Mouse (Mus musculus) frontal cortex, postnatal 25 days (tissue): ENCODE data around the gene Elmod3.

Source experiments
- DNase-seq, 2 experiments: peaks; one replicate each; pipeline ENCODE4 v3.0.0; 2022; ENCODE audit warnings: low spot score in 2 of 2

Elmod3 gene

DNA sequence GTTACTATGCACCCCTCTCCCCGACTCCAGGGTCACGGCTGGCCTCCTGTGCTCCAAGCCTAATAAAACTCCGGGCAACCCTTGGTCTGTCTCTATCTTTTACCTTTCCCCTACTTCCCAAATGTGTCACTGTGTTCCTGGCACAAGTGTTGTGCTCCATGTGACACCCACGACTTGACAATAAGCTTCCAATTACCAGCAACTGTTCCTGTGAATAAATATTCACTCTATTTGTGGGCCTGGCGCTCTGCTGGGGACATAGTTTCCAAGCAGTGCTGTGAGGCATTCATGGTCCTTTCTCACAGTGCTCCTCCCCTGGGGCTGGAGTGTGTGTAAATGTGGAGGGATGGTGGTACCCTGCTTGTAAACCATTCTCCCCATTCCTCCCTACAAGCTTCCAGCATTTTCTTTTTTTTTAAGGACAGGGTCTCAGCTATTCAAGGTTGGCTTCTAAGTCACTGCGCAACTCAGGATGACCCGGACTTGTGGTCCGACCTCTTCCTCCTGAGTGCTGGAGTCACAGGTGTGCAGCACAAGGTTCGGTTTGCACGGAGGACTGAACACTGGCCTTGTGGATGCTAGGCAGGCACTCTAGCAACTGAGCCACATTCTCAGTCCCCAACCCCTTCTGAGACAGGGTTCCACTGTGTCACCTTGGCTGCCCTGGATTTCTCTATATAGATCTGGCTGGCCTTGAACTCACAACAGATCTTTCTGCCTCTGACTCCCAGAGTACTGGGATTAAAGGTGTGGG is 27.4 kb downstream of the Elmod3 start:
- no peak for DNase-seq

DNA sequence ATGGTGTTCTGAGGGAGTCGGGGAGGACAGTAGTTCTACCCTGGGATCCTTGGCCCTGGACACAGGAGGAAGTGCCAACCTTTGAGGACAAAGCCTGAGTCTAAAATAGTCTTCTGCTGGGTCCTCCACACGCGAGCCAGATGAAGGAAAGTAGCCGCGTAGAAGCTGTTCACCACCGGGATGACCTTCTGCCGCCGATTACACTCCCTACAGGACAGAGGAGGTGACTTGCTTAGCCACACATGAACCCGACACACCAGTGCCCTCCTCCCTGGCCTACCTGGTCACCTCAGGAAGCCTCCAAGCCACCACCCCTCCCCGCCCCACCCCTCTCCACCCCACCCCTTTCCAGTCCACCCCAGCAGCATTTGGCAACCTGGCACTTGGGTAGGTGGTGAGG is 29.5 kb downstream of the Elmod3 start:
- DNase-seq: no peak

DNA sequence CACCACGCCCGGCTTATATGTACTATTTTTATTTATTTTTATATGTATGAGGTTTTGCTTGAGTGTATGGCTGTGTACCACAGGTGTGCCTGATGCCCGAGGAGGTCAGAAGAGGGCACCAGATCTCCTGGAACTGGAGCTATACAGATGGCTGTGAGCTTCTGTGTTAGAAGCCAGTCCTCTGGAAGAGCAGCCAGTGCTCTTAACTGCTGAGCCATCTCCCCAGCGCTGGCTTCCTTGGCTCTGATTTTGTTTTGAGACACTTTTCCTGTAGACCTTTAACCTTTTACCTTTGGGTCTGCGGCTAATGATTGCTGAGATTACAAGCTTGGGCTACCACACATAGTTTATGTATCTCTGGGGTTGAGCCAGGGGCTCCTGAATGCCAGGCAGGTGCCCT is 30.7 kb downstream of the Elmod3 start:
- no peak for DNase-seq

DNA sequence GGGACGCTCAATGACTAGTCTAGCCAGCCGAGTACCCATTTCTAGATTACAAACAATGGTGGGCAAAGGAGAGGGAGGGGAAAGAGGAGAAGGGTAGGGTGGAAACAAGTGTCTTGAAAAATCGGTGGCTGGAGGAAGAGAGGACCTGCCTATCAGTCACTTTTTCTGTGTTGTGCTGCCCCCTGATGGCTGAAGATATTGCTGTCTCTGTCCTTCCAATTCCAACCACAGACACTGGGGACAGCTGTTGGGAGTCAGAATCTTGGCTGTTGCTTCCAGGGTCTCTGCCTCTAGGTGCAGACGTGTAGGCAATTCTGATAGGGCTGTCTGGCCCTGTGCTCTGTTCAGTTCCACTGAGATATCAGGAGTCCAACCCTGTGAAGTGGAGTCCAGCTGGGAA is 32.2 kb downstream of the Elmod3 start:
- DNase-seq: peak; percentile 89 to 90

DNA sequence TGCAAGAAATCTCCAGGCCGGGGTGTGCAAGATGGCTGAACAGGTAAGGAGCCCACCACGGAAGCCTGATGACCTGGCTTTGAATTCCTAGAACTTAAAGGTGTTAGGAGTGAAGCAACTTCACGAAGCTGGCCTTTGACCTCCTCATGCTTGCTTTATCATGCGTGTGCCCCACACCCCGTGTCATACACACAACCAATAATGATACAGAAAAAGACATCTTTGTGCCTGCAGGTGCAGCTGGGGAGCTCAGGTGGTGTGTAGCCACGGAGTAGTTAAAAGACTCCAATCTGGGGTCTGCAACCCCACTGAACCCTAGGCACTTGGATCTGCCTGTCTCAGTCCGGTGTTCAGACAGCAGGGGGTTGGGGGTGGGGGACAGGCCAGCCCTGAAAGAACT is 32.7 kb downstream of the Elmod3 start:
- no peak for DNase-seq

DNA sequence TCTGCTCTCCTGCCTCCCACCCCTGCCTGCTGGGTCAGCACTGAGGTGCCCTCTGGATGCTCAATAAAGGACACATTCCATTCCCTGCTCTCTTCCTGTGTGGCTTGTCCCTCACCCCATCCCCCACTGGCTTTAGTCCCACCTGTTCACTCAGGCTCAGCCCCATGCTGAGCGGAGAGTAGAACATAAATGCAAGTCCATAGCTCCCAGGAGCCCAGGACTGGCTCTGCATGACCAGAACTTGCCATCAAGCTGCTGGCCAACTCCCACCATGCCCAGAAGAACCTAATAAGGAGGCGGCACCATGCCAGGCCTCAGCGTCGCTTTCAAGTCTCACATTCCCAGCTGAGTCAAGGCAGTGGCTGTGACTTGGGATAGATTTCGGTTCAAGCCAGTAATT is 35.3 kb downstream of the Elmod3 start:
- no peak for DNase-seq

DNA sequence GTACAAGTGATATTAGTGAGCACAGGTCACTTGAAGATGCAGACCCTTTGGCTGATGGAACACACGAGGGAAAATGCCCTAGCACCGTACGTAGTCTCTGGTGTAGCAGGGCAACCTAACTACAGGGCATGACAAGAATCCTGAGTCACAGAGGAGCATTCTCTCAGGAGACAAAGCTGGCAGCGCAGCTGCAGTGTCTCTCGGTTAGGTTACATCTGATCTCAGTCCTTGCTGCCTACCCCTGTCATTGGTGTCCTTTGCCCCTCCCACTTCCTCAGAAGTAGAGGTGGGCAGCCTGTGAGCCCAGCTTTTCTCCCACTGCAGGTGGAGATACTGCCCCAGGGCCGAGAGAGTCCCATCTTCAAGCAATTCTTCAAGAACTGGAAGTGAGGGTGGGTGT is 35.7 kb downstream of the Elmod3 start:
- DNase-seq: no peak

DNA sequence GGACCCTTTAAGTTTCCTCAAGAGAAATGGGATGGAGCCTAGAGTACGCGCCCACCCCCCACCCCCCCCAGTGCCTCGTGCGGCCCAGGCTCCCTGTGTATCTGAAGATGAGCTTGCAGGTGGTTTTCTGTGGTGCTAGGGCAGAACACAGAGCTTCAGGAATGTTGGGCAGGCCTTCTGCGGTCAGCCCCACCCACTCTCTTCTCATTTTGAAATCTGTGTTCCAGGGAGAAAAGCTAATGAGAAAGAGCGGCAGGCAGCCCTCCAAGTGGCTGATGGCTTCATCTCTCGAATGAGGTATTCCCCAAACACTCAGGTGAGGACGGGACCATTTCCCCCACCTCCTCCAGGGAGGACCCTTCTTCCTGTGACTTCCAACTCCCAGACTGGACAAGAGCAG is 37.4 kb downstream of the Elmod3 start:
- DNase-seq: no peak

DNA sequence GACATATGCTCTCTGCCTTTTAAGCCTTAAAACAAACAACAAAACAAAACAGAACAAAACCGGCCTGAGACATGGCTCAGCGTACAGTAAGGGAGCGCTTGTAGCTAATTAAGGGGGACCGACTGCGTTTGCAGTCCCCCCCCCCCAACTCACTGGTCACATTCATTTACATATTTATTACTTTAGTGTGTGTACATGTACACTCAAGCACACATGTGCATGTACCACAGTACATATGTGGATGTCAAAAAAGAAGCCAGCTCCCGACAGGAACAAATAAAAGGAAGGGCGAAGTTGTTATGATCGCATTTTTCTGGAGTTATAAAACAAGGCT is 45.2 kb downstream of the Elmod3 start:
- DNase-seq: no peak

DNA sequence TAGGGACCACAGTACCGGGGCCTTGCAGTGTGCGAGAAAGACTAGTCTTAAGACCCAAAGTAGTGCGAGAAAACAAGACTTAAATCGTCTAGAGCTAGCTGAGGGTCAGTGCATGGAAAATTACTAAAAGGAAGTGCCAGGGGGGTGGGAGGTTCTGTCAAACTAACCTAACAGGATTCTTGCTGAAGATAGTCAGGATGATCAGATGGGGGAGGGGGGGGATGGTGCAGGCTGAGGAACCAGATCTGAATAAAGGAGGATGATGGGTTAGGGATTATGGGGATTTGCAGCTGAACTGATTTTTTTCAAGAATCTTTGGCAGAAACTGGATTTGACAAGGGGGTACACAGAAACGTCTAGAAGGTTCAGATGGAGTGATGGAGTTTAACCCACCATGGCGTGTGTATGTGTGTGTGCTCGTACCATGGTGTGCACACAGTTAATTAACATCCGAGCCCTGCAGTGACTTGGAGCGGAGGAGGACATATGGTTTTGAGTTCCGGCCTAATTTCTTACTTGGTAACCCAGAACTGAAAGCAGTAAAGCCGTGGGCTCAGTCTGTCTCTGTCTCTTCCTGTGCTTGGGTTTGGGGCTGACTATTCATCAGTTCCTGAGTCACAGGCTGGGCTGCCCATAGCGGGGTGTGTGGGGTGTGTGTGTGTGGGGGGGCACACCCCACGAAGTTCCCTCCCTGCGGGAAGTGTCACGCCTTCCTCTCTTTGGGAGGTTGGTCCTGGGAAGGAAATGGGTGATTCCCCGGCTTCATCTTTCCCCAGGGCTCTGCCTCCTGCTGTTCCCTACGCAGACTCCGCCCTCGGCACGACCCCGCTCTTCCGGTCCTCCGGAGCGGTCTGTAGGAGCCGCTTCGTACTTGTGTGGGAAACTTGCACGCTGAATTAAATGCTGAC is 45.8 kb downstream of the Elmod3 start:
- DNase-seq: peak in 1 of 2 experiments; percentile 43

DNA sequence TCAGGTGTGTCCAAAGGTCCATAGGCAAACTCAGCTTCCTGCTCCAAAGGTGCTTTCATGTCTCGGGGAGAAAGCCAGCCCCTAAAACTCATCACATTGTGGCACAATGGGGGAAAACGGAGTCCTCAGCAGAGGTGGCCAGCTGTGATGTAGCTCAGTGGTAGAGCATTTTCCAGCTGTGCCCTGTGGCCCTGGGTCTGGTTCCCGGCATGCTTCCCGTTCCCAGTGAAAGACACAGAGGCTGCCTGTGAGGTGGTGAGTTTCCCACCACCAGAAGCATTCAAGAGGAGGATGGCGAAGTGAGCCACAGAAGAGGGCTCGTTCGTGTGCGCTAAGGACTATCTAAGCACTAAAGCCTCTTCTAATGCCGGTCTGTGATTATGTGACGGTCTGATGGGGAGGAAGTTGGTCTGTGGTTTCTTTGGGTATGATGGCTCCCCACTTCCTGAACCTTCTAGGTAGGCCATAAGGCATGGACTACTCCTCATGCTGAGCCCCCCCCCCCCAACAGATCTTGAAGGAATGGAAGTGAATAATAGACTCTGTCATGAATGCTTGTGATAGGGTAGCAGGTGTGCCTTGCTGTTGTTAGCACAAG is 47.6 kb downstream of the Elmod3 start:
- no peak for DNase-seq

DNA sequence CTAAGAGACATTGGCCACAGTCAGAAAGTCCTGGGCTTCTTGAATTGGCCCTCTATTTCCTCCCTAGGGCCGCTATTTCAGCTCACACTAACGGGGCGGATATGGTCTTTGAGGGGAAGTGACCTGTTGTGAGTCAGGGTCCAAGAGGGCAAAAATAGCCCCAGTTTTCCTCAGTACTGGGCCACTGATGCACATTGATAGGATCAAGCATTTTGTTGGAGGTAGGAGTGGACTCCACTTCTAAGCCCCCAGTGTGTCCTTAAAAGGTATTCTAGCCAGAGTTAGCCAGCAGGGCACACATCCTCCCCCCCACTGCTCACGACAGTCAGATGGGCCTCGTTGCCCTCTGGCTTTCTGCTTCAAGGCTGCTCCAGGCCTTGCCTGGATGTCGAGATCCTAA is 48.2 kb downstream of the Elmod3 start:
- DNase-seq: no peak

DNA sequence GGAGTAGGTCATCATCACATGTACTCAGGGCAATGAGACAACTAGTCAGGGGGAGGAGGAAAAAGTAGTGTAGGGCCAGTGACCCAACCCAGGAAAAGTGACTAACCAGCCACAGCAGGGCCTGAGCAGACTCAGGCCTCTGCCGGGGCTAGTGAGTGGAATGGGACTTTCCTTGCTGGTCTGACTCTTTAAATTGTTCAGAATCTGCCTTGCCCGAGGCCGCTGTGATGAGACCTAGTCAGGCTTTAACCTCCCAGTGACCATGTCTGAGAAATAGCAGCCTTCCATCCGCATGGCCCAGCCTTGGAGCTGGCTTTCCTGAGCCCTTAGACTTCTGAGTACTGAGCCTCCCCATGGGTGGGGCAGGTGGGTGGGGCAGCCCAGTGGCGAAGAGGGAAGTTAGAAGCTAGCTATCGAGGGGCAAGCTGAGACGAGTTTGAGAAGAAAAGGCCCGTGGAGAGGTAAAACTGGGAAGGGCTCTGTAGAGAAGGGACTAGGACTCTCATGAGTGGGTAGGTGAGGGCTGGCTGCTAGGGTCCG is 49.1 kb downstream of the Elmod3 start:
- DNase-seq: no peak

DNA sequence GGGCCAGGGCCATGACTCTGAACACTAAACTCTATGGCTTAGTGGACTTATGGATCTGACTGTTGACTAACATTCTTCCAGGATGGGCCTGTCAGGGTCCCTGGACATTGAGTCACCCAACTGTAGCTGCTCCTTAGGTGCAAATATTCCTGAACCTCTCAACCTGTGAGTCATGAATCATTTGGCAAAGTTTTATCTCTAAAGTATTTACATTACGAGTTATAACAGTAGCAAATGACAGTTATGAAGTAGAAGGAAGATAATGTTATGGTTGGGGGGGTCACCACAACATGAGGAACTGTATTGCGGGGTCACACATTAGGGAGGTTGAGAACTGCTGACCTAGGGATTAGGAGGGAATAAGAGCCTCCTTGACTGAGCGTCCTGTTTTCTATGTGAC is 50.4 kb downstream of the Elmod3 start:
- DNase-seq: no peak

DNA sequence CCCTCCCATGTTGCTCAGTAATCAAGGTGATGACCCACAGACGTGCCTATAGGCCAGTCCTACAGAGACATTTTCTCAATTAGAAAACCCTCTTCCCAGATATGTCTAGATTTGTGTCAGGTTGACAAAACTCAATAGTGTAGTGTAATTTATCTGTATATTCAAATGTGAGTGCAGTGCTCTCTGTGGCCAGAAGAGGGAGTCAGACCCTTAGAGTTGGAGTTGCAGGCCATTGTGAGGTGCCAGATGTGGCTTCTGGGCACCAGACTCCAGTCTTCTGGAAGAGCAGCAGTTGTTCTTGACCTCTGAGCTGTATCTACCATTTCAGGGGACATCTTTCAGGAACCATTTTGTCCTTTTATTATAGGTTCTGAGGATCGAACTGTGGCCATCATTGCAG is 51.1 kb downstream of the Elmod3 start:
- no peak for DNase-seq

DNA sequence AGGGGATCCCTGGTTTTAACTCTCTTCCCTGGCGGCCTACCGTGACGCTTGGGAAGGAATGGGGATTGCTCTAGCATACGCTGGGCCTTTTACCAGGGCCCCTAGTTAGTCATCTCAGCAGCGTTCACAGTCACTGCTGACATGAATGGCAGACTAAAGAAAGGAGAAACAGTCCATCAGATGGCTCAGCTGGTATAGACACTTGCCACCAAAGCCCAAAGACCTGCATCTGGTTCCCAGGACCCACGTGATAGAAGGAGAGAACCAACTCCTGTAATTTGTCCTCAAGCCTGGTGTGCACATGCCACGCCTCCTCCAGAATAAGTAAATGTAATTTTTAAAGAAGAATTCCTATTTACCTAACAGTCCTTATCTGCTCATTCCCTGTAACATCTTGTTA is 52.8 kb downstream of the Elmod3 start:
- no peak for DNase-seq

DNA sequence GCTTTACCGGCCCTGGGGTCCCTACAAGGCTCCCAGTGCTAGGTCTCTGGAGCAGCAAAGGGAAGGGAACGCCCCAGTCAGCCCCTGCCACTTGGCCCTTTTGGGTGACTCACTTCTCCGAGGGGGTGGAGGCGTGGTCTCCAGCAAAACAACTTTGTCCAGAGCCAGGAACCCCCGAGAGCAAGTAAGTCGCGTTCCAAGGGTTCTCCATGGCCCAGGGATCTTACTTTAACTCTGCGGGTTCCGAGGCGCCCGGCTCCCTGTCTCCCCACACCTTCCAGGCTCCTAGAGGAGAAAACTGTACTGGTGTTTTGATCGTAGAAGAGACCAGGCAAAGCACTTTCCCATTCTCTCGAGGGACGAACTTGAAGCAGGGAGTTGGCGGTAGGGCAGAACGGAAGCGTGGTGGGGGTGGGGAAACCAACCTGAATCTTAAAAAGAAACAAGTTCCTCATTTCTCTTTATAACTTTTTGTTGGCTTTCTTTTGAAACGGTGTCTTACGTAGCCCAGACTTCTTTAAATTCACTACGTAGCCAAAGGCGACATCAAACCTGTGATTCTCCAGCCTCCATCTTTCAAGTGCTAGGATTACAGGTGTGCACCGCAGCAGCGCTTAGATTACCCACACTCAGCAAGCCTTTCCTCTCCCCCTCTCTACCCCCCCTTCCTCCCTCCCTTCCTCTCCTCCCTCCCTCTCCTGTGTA is 53.8 kb downstream of the Elmod3 start, which contains the start of gene Capg:
Capg (plus strand) TSS at position 109 of the 705 bp plus-strand sequence.
- no peak for DNase-seq

DNA sequence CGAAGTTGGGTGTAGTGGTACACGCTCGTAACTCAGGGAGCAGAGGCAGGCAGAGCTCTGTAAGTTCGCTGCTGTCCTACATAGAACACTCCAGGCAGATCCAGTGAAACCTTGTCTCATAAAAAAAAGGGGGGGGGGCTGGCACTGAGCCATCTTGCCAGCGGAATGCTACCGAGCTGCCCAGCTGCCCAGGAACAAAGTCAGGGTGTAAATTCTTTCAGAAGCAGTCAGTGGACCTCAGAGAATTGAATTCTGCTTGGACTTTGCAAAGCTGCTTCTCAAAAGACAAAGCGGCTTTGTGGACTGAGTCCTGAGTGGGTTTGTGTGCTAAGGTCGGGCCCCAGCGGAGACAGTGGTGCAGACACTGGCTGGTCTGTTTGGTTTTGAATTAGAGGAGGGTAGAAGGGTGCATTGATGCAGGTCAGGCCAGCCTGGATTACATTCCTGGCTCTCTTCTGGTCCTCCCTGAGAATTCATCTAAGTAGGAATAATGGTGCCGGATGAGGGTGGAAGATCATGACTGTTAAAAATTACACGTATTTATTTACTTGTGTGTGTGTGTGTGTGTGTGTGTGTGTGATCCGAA is 54.9 kb downstream of the Elmod3 start:
- DNase-seq: no peak

DNA sequence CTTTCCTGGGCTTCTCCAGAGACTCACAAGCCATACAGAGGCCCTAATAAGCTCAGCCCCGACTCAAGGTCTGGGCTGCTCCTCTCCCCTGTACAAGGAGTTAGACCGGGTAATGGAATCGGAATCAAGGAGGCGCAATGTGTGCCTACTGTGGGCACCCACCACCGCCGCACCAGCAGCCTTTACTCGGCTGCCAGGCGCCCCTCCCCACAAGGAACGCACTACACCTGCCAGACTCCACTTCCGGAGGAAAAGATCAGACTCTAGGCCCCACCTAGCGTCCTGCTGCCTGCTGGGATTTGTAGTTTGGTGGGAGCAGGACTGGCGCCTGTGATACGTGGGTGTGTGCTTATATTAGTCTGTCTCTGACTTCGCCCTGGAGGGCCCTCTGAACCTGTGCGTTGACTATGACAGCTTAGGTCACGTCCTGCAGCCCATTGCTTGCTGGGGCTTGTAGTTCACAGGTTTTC is 59.6 kb downstream of the Elmod3 start:
- peak; percentile 72 to 81 for DNase-seq

DNA sequence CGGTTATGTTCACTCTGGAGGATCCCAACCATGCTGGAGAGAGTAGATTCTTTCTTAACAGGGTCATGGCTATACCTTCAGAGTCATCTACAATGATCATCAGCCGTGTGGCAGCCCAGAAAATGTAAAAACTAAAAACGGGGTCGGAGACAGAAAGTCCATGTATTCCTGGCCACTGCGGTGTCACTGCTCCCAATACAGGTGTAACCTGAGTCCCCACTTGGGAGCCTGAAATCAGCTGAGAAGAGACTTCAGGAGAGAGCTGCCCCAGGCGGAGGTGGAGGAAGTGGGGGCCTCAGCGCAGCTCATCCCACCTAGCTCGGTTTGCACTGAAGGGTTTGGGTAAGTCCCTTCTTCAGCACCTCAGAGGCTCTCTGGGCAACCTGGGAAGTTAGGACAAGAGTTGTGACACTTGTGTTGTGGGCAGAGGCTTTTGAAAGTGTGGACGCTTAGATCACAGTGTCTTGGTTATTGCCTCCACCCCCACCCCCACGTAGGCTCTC is 60.2 kb downstream of the Elmod3 start:
- DNase-seq: no peak

DNA sequence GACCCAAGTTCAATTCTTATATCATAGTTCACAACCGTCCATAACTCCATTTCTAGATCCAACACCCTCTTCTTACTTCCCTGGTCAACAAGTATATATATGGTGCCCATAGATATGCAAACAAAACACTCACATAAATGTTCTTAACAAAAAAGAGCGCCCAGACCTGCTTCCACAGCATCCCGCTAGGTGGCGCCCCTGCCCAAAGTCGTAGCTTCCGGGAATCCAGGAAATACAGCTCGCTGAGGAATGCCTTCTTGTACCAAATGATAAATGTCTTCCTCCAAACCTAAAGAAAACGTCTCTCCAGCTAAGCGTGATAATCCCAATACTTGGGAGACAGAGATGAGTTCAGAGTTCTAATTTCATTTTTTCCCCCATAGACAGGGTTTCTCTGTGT is 63.0 kb downstream of the Elmod3 start:
- peak; percentile 64 to 74 for DNase-seq
